Mouse (Mus musculus): ENCODE results near the gene Clec9a. TPM values are rescaled to one million over a fixed set of nuclear protein-coding genes. Genes with fewer than 3 reads are reported as not detected.

The Clec9a gene
- polyA plus RNA-seq (2015; fragmentation: Nextera tagmentation; extraction: Ambion mirVana): 0.20 and 0.35 TPM in 2 replicates

DNA sequence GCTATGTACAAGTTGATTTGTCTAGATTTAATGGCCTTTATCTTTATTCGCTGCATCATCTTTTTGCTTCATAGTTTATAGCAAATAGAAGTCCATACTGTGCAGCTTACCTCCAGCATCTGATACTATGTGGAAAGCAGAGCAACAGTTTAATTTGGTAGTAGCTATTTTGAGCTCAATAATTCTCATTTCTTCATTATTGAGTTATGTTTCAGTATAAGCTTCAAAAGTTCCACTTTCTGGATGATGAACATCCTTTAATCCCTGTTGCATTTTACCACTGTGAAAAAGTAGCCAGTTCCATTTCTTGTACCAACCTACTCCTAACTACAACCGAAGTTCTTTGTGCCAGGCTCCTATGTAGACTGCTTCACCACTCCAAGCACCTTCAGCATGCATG, at the start of gene Clec9a:
Gene Clec9a, plus strand, starts transcription at position 301 of the 400 bp plus-strand sequence.
- Histone ChIP-seq H3K4me2 (no peak within 1 kb of the TSS), H3K36me3 (no peaks in the 10 kb centered on the region), H3K27ac (replicated peaks) (0 out of 2 replicates have a peak within 1 kb of the TSS, but pooled peaks have one; percentile 13), H3K4me3 (no peak within 1 kb of the TSS), H3K9me3 (no peaks in the 10 kb centered on the region), H3K9ac (no peak within 1 kb of the TSS), H3K27me3 (replicated peaks) (no peaks in the 10 kb centered on the region), H3K4me1 (peaks cover 12% of the 10 kb centered on the region; the same call in 1 of the 2 replicates)
- 77% methylated on average over 2 of the region's 2 CpGs for WGBS
- ATAC-seq (ENCODE audit: extremely low read depth, insufficient number of reproducible peaks, low FRiP score, low TSS enrichment): no peak

DNA sequence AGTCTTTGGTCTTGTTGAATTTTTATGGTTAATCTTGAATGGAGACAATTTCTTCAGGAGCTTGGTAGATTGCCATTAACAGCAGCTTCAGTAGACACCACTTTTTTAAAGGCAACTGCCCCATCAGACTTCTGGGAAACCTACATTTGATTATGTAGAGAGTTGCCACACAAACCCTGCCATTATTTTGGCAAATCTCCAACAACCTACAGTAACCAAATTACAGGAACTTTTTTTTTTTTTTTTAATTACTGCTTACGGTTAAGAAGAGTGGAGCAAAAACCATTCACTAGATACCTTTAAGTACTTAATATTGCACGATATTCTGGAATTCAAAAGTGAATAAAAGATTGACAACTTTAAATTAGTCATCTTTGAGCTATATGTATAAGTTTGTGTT, 49.1 kb upstream of the Clec9a start:
- H3K4me1 ChIP-seq: no peaks in the 10 kb centered on the region
- no peaks in the 10 kb centered on the region for H3K9me3 ChIP-seq
- no peak for ATAC-seq (ENCODE audit: extremely low read depth, insufficient number of reproducible peaks, low FRiP score, low TSS enrichment)
- no peak overlapping the region for H3K27ac ChIP-seq (replicated peaks)
- 87% methylated on average over 2 of the region's 2 CpGs for WGBS
- no peak overlapping the region for H3K4me2 ChIP-seq
- H3K9ac ChIP-seq: no peak overlapping the region
- H3K4me3 ChIP-seq: no peak overlapping the region
- H3K36me3 ChIP-seq: no peaks in the 10 kb centered on the region
- no peaks in the 10 kb centered on the region for H3K27me3 ChIP-seq (replicated peaks)

DNA sequence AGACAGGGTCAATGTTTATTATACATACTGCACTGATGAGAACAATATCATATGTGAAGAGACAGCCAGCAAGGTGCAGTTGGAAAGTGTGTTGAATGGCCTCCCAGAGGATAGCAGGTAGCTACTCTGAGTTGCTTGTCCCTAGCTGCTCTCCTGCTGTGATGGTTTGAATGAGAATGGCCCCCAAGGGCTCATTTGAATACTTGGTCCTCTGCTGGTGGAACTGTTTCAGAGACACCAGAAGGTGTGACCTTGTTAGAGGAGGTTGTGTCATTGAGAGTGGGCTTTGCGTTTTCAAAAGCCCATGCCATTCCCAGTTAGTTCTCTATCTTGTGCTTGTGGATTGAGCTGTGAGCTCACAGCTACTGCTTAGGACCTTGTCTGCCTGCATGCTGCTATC, 44.7 kb upstream of the Clec9a start:
- Histone ChIP-seq H3K36me3 (no peaks in the 10 kb centered on the region), H3K4me2 (no peak overlapping the region), H3K4me3 (no peak overlapping the region), H3K4me1 (no peaks in the 10 kb centered on the region), H3K9ac (no peak overlapping the region), H3K27ac (replicated peaks) (no peak overlapping the region), H3K9me3 (no peaks in the 10 kb centered on the region), H3K27me3 (replicated peaks) (no peaks in the 10 kb centered on the region)
- no peak for ATAC-seq (ENCODE audit: extremely low read depth, insufficient number of reproducible peaks, low FRiP score, low TSS enrichment)
- WGBS: 10% methylated on average over 1 of the region's 1 CpGs

DNA sequence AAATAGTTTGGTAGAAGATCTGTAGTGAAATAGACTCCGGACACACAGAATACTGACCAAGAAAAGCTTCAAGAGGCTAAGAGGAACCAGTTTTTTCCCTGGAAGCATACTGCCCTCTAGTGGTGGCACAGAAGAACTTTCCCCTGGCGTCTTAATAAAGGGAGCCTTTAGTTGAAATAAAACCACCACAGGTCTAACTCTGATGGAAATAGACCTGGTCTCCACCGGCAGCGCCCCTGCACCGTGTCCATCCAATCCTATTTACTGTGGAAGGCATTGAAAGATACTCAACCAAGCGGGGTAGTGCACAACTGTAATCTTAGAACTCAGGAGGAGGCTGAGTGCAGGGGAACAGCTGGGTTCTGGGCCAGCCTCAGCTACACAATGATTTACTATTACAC, 42.7 kb upstream of the Clec9a start:
- H3K4me1 ChIP-seq: 0 out of 2 replicates have a peak, but pooled peaks cover 5% of the 10 kb centered on the region
- ATAC-seq (ENCODE audit: extremely low read depth, insufficient number of reproducible peaks, low FRiP score, low TSS enrichment): no peak
- no peaks in the 10 kb centered on the region for H3K27me3 ChIP-seq (replicated peaks)
- H3K4me2 ChIP-seq: no peak overlapping the region
- no peak overlapping the region for H3K4me3 ChIP-seq
- no peak overlapping the region; the same call in 1 of the 2 replicates for H3K9ac ChIP-seq
- no peaks in the 10 kb centered on the region for H3K36me3 ChIP-seq
- H3K9me3 ChIP-seq: no peaks in the 10 kb centered on the region
- WGBS: 16% methylated on average over 6 of the region's 6 CpGs
- no peak overlapping the region for H3K27ac ChIP-seq (replicated peaks)

DNA sequence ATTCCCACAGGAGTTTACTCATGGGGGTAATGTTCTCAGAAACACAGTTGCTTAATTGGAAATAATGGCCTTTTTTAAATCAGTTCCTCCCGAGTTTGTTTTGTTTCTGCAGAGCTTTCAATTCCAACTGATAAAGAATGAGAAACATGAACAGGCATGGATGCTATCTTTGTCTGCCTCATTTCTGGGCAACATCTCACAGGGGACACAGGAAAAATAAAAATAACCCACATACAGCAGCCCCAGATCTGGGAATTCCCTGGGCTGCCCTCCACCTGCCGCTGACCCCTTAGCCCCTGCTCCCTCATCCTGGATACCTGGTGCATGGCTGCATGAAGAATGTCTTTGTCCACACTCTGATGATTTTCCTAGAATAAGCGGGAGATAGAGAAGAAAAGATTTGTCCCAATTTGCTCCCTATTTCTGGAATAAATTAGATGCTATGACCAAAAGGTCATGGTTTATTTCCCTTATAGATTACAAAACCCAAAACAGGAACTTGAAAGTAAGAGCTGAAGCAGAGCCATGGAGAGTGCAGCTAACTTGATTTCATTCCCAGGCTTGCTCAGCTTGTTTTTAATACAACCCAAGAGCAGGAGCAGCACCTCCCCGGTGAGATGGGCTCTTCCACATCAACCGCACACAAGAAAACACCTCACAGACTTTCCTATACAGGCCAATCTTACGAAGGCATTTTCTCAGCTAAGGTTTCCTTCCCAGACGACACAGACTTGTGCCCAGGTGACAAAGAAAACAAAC, 39.1 kb upstream of the Clec9a start:
- H3K27ac ChIP-seq (replicated peaks): no peak overlapping the region
- ATAC-seq (ENCODE audit: extremely low read depth, insufficient number of reproducible peaks, low FRiP score, low TSS enrichment): no peak
- peaks cover 16% of the 10 kb centered on the region; the same call in 1 of the 2 replicates for H3K4me1 ChIP-seq
- no peak overlapping the region for H3K4me2 ChIP-seq
- H3K36me3 ChIP-seq: no peaks in the 10 kb centered on the region
- H3K4me3 ChIP-seq: no peak overlapping the region
- WGBS: 57% methylated on average over 7 of the region's 7 CpGs
- no peaks in the 10 kb centered on the region for H3K27me3 ChIP-seq (replicated peaks)
- H3K9ac ChIP-seq: no peak overlapping the region
- H3K9me3 ChIP-seq: no peaks in the 10 kb centered on the region

DNA sequence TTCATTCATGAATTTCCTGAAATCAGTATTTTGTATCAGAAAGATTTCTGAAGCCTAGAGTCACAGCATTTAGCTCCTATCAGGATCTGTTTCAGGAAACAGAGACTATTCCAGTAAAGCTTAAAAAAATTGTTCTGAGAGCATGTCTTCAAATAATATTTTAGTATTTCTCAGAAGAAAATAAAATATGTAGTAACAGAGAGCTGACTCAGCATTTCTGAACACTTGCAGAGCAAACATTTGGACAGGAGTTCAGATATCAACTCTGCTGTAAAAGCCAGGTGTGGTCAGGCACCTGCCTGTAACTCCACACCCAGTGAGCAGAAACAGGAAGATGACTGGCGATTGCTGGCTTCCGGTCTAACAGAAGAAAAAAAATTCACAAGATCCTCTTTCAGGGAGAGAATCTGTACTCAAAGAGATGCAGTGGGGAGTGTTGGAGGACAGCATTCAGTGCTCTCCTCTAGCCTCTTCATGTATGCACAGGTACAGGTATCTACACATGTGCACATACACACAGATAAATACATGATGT, 33.7 kb upstream of the Clec9a start:
- Histone ChIP-seq H3K4me1 (peaks cover 11% of the 10 kb centered on the region; the same call in 1 of the 2 replicates), H3K9ac (no peak overlapping the region), H3K27me3 (replicated peaks) (no peaks in the 10 kb centered on the region), H3K4me3 (no peak overlapping the region), H3K4me2 (no peak overlapping the region), H3K36me3 (no peaks in the 10 kb centered on the region), H3K9me3 (peaks cover 4% of the 10 kb centered on the region; the same call in 1 of the 2 replicates), H3K27ac (replicated peaks) (no peak overlapping the region)
- no peak for ATAC-seq (ENCODE audit: extremely low read depth, insufficient number of reproducible peaks, low FRiP score, low TSS enrichment)
- 68% methylated on average over 2 of the region's 2 CpGs for WGBS

DNA sequence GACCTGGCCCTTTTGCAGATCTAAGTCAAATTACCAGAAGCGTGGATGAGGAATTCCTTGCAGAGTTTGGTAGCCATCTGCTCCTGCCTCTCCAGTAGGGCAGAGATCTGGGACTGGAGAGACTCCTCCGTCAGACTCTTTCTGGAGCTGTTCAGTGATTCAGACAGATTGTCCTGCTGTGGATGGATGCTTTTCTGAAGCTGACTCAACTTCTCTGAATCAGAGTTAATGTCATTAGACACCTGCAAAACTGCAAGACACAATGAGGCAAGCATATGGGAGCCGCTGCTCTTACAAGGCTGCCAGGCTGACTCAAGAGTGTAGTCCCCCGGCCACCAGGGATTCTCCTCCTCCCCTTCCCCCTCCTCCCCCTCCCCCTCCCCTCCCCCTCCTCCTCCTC, 28.2 kb upstream of the Clec9a start:
- no peak overlapping the region for H3K4me2 ChIP-seq
- no peak for ATAC-seq (ENCODE audit: extremely low read depth, insufficient number of reproducible peaks, low FRiP score, low TSS enrichment)
- H3K9ac ChIP-seq: no peak overlapping the region
- peaks cover 6% of the 10 kb centered on the region for H3K4me1 ChIP-seq
- 65% methylated on average over 4 of the region's 4 CpGs for WGBS
- H3K9me3 ChIP-seq: peaks cover 4% of the 10 kb centered on the region; the same call in 1 of the 2 replicates
- H3K4me3 ChIP-seq: no peak overlapping the region
- H3K27me3 ChIP-seq (replicated peaks): no peaks in the 10 kb centered on the region
- H3K36me3 ChIP-seq: no peaks in the 10 kb centered on the region
- H3K27ac ChIP-seq (replicated peaks): no peak overlapping the region

DNA sequence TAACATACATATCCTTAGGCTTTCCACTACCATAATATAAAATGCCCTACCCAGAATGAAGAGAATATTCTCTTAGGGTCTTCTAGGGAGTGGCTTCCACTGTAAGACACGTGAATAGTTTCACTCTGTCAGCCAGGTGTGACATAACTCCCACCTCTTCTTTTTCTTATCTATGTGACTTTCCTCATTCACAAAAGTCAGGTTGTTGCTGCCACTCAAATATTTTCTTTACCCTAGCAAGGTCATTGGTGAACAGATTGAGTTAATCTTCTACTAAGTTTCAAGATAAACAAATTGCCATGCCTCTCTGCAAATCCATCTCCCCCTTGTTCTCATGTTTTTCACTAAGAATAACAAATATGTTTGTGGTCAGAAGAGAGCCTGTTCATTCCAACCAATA, 26.9 kb upstream of the Clec9a start:
- Histone ChIP-seq H3K27me3 (replicated peaks) (no peaks in the 10 kb centered on the region), H3K36me3 (no peaks in the 10 kb centered on the region), H3K4me2 (no peak overlapping the region), H3K4me1 (peaks cover 10% of the 10 kb centered on the region), H3K9ac (no peak overlapping the region), H3K27ac (replicated peaks) (no peak overlapping the region), H3K4me3 (no peak overlapping the region), H3K9me3 (no peaks in the 10 kb centered on the region)
- ATAC-seq (ENCODE audit: extremely low read depth, insufficient number of reproducible peaks, low FRiP score, low TSS enrichment): no peak
- 36% methylated on average over 1 of the region's 1 CpGs for WGBS

DNA sequence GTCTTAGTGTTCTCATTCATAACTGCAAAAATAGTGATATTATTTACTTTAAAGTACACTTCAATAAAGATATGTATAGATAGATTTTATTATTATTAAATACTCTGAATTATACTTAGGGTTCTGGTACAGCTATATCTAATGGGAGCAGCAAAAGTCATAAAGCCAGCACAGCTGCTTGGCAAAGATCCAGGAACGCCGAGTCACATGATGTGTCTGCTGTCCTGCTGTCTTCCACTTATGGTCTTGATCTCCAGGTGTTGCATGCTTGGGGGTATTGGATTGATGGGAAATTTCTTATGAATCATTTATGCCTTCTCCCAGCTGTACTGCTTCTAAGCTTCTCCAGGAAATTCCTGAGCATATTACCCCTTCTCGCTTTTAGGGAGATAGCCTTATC, 25.2 kb upstream of the Clec9a start:
- no peak overlapping the region for H3K4me3 ChIP-seq
- no peak overlapping the region for H3K27ac ChIP-seq (replicated peaks)
- ATAC-seq (ENCODE audit: extremely low read depth, insufficient number of reproducible peaks, low FRiP score, low TSS enrichment): no peak
- WGBS: 67% methylated on average over 3 of the region's 3 CpGs
- H3K4me2 ChIP-seq: no peak overlapping the region
- H3K9ac ChIP-seq: no peak overlapping the region
- H3K27me3 ChIP-seq (replicated peaks): no peaks in the 10 kb centered on the region
- peaks cover 10% of the 10 kb centered on the region for H3K4me1 ChIP-seq
- no peaks in the 10 kb centered on the region for H3K36me3 ChIP-seq
- H3K9me3 ChIP-seq: no peaks in the 10 kb centered on the region

DNA sequence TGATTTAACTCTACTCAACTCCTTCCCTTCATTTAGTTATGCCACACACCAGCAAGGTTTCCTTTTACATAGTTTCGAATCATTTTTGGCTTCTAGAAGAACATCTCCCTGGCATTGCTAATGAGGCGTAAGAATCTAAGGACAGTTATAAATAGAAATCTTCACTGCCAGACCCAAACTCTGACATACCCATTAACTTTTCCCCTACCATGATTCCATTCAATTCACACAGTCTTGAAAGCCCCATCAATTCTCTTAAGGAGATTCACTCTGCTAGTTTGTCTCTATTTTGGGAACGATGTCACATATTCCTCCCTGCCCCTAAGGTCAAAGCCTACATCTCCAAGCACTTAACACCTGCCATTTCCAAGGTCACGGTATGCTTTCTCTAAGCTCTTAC, 23.7 kb upstream of the Clec9a start:
- no peak overlapping the region for H3K4me3 ChIP-seq
- H3K36me3 ChIP-seq: no peaks in the 10 kb centered on the region
- H3K4me1 ChIP-seq: peaks cover 10% of the 10 kb centered on the region
- 57% methylated on average over 4 of the region's 4 CpGs for WGBS
- no peak overlapping the region for H3K9ac ChIP-seq
- no peak overlapping the region for H3K27ac ChIP-seq (replicated peaks)
- no peaks in the 10 kb centered on the region for H3K9me3 ChIP-seq
- no peak for ATAC-seq (ENCODE audit: extremely low read depth, insufficient number of reproducible peaks, low FRiP score, low TSS enrichment)
- H3K4me2 ChIP-seq: no peak overlapping the region
- H3K27me3 ChIP-seq (replicated peaks): no peaks in the 10 kb centered on the region

DNA sequence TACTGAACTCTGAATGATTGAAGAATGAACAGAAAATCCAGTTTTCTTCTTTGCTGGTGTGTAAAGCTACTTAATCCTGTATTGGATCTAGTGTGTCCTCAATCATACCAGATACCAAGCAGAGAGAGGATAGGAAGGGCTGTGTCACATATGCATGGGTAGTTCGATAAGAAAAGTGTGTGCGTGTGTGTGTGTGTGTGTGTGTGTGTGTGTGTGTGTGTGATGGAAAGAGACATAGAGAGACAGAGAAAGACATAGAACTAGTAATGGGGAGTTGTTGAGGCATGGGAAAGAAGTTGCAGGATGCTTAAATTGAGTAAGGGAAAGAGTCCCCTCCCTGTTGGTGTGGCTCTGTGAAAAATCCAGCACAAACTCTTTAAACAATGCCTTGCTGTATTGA, 22.9 kb upstream of the Clec9a start, which contains the start of gene Clec12b:
Gene Clec12b, minus strand, starts transcription at position 101 of the 400 bp plus-strand sequence.
- H3K4me1 ChIP-seq: peaks cover 10% of the 10 kb centered on the region
- no peak within 1 kb of the TSS for H3K4me2 ChIP-seq
- WGBS: 68% methylated on average over 2 of the region's 2 CpGs
- no peak for ATAC-seq (ENCODE audit: extremely low read depth, insufficient number of reproducible peaks, low FRiP score, low TSS enrichment)
- H3K36me3 ChIP-seq: no peaks in the 10 kb centered on the region
- no peaks in the 10 kb centered on the region for H3K27me3 ChIP-seq (replicated peaks)
- no peak within 1 kb of the TSS for H3K4me3 ChIP-seq
- no peaks in the 10 kb centered on the region for H3K9me3 ChIP-seq
- no peak within 1 kb of the TSS for H3K27ac ChIP-seq (replicated peaks)
- H3K9ac ChIP-seq: no peak within 1 kb of the TSS
